Mouse (Mus musculus): ENCODE results near the gene Stx19. TPM values are rescaled to one million over a fixed set of nuclear protein-coding genes. Genes with fewer than 3 reads are reported as not detected.

Gene Stx19
- polyA plus RNA-seq, 1 experiment from 2014 or later = 0.63 TPM

DNA sequence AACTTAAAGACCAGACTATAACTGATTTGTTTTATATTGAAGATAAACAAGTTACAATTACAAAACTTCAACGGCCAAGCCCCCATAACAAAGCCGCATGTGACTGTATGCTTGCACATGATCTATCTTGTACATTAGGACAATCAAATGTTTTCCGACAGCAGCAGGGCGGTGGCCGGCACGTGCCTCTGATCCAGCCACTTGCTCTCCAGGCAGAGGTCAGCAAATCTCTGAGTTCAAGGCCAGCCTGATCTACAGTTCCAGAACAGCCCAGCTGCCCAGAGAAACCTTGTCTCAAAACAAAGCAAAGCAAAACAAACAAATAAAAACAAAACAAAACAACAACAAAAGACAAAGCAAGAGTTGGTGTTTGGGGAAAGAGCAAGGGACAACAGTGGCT lies 40.9 kb downstream of the Stx19 start:
- WGBS = 69% methylated on average over 6 of the region's 6 CpGs

DNA sequence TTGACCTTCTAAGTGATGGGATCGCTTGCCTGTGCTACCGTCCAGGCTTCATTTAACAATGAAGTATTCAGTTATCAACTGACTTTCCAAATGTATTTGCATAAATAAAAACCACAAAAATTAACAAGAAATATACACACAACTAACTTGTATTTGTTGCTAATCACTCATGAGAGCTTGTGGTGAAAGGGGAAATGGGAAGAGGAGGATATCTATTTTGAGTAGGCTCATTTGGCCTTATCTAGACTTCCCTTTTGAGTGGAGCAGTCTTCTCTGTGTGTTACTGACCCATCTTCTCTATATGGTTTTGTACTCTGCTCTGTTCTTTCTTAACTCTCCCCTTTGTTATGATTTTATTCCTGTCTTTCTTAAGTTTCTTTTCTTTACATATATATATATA lies 41.8 kb downstream of the Stx19 start:
- no peaks in the 10 kb centered on the region for H3K27me3 ChIP-seq (replicated peaks; ENCODE audit: control insufficient read depth, insufficient read depth, low read length)
- H3K9ac ChIP-seq (ENCODE audit: low read depth, low read length) = no peak overlapping the region
- H3K4me3 ChIP-seq (ENCODE audit: low read depth, low read length) = no peak overlapping the region
- H3K36me3 ChIP-seq (ENCODE audit: control insufficient read depth, insufficient read depth, low read length) = no peaks in the 10 kb centered on the region
- no peak overlapping the region for H3K27ac ChIP-seq (replicated peaks; ENCODE audit: low read depth, low read length)
- H3K4me1 ChIP-seq (ENCODE audit: control insufficient read depth, insufficient read depth, low read length) = peaks cover 3% of the 10 kb centered on the region; the same call in 1 of the 2 replicates
- WGBS = 82% methylated on average over 2 of the region's 2 CpGs
- no peak for DNase-seq (ENCODE audit: low spot score)
- no peaks in the 10 kb centered on the region for H3K9me3 ChIP-seq (ENCODE audit: control insufficient read depth, low read length)
- H3K4me2 ChIP-seq (ENCODE audit: low read depth, low read length) = no peak overlapping the region
- ATAC-seq (ENCODE audit: low read depth) = no peak

More for the DNA sequence above, 40.9 kb downstream of the Stx19 start:
- no peak overlapping the region for H3K4me3 ChIP-seq (ENCODE audit: low read depth, low read length)
- ATAC-seq (ENCODE audit: low read depth) (no peak), DNase-seq (ENCODE audit: low spot score) (no peak)
- peak overlapping the region; percentile 63 for H3K4me2 ChIP-seq (ENCODE audit: low read depth, low read length)
- H3K4me1 ChIP-seq (ENCODE audit: control insufficient read depth, insufficient read depth, low read length) = no peaks in the 10 kb centered on the region
- H3K9ac ChIP-seq (ENCODE audit: low read depth, low read length) = no peak overlapping the region
- H3K27me3 ChIP-seq (replicated peaks; ENCODE audit: control insufficient read depth, insufficient read depth, low read length) = no peaks in the 10 kb centered on the region
- no peaks in the 10 kb centered on the region for H3K9me3 ChIP-seq (ENCODE audit: control insufficient read depth, low read length)
- H3K36me3 ChIP-seq (ENCODE audit: control insufficient read depth, insufficient read depth, low read length) = no peaks in the 10 kb centered on the region
- H3K27ac ChIP-seq (replicated peaks; ENCODE audit: low read depth, low read length) = no peak overlapping the region

DNA sequence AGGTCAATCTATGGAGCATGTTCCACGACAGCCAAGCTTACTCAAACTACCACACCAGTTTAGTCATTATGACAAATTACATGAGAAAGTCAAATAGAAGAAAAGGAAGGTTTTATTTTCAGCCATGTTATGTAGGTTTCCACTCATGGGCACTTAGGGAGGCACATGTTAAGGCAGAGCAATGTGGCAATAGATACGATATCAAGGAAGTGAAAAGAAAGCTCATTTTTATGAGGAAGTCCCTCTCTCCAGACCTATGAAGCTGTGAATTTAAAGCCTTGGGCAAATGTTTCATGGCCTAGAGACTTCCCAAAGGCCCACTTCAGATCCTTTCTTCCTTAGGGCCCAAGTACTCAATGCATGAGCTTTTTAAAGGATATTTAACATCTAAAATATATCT lies 43.0 kb downstream of the Stx19 start:
- Histone ChIP-seq H3K36me3 (ENCODE audit: control insufficient read depth, insufficient read depth, low read length) (no peaks in the 10 kb centered on the region), H3K4me3 (ENCODE audit: low read depth, low read length) (no peak overlapping the region), H3K9me3 (ENCODE audit: control insufficient read depth, low read length) (no peaks in the 10 kb centered on the region), H3K4me2 (ENCODE audit: low read depth, low read length) (no peak overlapping the region), H3K27ac (replicated peaks; ENCODE audit: low read depth, low read length) (no peak overlapping the region), H3K4me1 (ENCODE audit: control insufficient read depth, insufficient read depth, low read length) (peaks cover 3% of the 10 kb centered on the region; the same call in 1 of the 2 replicates), H3K27me3 (replicated peaks; ENCODE audit: control insufficient read depth, insufficient read depth, low read length) (no peaks in the 10 kb centered on the region), H3K9ac (ENCODE audit: low read depth, low read length) (no peak overlapping the region)
- DNase-seq (ENCODE audit: low spot score) (no peak), ATAC-seq (ENCODE audit: low read depth) (no peak)
- 91% methylated on average over 2 of the region's 2 CpGs for WGBS

DNA sequence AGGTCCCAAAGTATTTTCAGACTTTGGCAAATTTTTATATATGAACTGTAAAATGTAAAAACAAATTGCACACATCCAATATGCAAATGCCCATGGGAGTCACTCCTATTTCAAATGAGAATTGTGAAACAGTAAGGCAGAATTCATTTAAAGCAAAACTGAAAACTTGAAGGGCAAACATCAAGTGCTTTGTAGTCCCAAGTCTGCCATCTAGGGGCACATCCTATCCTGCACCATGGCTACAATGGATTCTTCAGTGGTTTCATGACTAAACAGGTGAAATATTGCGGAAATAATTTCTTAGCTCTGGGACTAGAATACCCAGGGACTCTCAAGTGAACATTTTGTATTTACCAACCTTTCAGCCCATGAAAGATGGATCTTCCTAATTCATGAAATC lies 43.5 kb downstream of the Stx19 start:
- H3K9me3 ChIP-seq (ENCODE audit: control insufficient read depth, low read length) = no peaks in the 10 kb centered on the region
- no peak for DNase-seq (ENCODE audit: low spot score)
- H3K36me3 ChIP-seq (ENCODE audit: control insufficient read depth, insufficient read depth, low read length) = no peaks in the 10 kb centered on the region
- H3K27me3 ChIP-seq (replicated peaks; ENCODE audit: control insufficient read depth, insufficient read depth, low read length) = no peaks in the 10 kb centered on the region
- no peak overlapping the region for H3K4me3 ChIP-seq (ENCODE audit: low read depth, low read length)
- WGBS = 91% methylated on average over 1 of the region's 1 CpGs
- no peak for ATAC-seq (ENCODE audit: low read depth)
- no peak overlapping the region for H3K4me2 ChIP-seq (ENCODE audit: low read depth, low read length)
- peaks cover 3% of the 10 kb centered on the region; the same call in 1 of the 2 replicates for H3K4me1 ChIP-seq (ENCODE audit: control insufficient read depth, insufficient read depth, low read length)
- H3K9ac ChIP-seq (ENCODE audit: low read depth, low read length) = no peak overlapping the region
- no peak overlapping the region for H3K27ac ChIP-seq (replicated peaks; ENCODE audit: low read depth, low read length)

DNA sequence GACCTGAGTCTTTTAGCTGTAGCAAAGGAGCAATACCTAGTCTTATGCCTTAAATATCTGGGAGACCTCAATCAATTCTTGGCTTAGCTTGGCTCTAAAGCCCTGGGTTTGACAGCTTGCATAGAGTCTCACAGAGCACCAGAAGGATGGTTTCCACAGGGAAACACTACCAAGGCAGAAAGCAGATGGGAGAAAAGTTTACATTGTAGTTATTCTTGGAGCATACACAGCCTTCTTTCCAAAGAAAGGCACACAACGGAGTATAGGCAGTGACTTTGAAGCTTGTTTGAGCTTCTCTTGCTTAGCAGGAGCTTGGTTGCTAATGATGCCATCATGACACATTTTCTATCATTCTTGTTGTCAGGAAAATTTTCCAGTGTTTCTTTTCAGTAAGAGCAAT lies 45.7 kb downstream of the Stx19 start:
- H3K27me3 ChIP-seq (replicated peaks; ENCODE audit: control insufficient read depth, insufficient read depth, low read length) = no peaks in the 10 kb centered on the region
- no peak overlapping the region for H3K4me2 ChIP-seq (ENCODE audit: low read depth, low read length)
- no peak overlapping the region for H3K9ac ChIP-seq (ENCODE audit: low read depth, low read length)
- peaks cover 3% of the 10 kb centered on the region; the same call in 1 of the 2 replicates for H3K4me1 ChIP-seq (ENCODE audit: control insufficient read depth, insufficient read depth, low read length)
- 80% methylated on average over 1 of the region's 1 CpGs for WGBS
- no peak overlapping the region for H3K4me3 ChIP-seq (ENCODE audit: low read depth, low read length)
- ATAC-seq (ENCODE audit: low read depth) = no peak
- no peaks in the 10 kb centered on the region for H3K9me3 ChIP-seq (ENCODE audit: control insufficient read depth, low read length)
- H3K36me3 ChIP-seq (ENCODE audit: control insufficient read depth, insufficient read depth, low read length) = no peaks in the 10 kb centered on the region
- DNase-seq (ENCODE audit: low spot score) = no peak
- H3K27ac ChIP-seq (replicated peaks; ENCODE audit: low read depth, low read length) = no peak overlapping the region

DNA sequence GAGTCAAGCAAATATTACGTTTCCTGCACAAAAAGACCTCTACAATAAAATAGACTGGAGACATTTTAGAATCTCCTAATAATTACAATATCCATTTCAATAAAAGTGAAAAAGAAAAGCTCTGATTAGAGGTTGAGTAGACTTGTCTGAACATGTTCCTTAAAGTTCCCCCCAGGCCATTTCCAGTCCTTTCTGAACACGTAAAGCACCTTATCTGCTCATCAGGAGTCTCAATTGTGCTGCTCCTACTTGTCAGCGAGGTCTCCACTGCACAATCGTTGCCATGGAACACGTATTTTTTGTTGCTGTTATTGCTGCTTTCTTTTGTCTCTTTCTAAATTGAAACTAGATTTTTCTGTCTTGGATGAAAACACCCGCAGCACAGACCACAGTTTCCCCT lies 47.0 kb downstream of the Stx19 start:
- H3K9ac ChIP-seq (ENCODE audit: low read depth, low read length) = no peak overlapping the region
- no peaks in the 10 kb centered on the region for H3K27me3 ChIP-seq (replicated peaks; ENCODE audit: control insufficient read depth, insufficient read depth, low read length)
- H3K4me1 ChIP-seq (ENCODE audit: control insufficient read depth, insufficient read depth, low read length) = peaks cover 3% of the 10 kb centered on the region; the same call in 1 of the 2 replicates
- H3K9me3 ChIP-seq (ENCODE audit: control insufficient read depth, low read length) = no peaks in the 10 kb centered on the region
- 69% methylated on average over 6 of the region's 6 CpGs for WGBS
- H3K4me2 ChIP-seq (ENCODE audit: low read depth, low read length) = no peak overlapping the region
- H3K36me3 ChIP-seq (ENCODE audit: control insufficient read depth, insufficient read depth, low read length) = no peaks in the 10 kb centered on the region
- H3K4me3 ChIP-seq (ENCODE audit: low read depth, low read length) = no peak overlapping the region
- H3K27ac ChIP-seq (replicated peaks; ENCODE audit: low read depth, low read length) = no peak overlapping the region
- DNase-seq (ENCODE audit: low spot score) (no peak), ATAC-seq (ENCODE audit: low read depth) (no peak)

DNA sequence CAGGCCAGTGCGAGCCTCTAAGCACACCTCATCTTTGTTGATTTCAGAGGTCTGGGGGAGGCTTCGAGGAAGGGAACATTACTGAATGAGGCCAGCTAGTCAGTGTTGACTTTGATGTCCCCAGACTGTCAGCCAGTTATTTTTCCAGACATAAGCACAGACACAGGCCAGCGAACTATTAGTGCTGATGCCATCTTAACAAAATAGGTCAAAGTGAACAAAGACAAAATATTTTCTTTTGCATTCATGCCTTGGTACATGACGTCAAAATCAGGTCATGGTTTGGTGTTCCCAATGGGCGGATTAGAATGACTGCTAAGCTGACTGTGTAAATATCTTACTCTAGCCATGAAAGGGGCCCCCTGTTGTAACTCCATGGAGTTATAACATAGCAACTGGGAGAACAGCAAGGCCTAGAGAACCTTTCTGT lies 58.2 kb downstream of the Stx19 start:
- Histone ChIP-seq H3K4me1 (ENCODE audit: control insufficient read depth, insufficient read depth, low read length) (0 out of 2 replicates have a peak, but pooled peaks cover 3% of the 10 kb centered on the region), H3K9ac (ENCODE audit: low read depth, low read length) (no peak overlapping the region), H3K27ac (replicated peaks; ENCODE audit: low read depth, low read length) (no peak overlapping the region), H3K4me3 (ENCODE audit: low read depth, low read length) (no peak overlapping the region), H3K36me3 (ENCODE audit: control insufficient read depth, insufficient read depth, low read length) (no peaks in the 10 kb centered on the region), H3K9me3 (ENCODE audit: control insufficient read depth, low read length) (0 out of 2 replicates have a peak, but pooled peaks cover 6% of the 10 kb centered on the region), H3K4me2 (ENCODE audit: low read depth, low read length) (no peak overlapping the region), H3K27me3 (replicated peaks; ENCODE audit: control insufficient read depth, insufficient read depth, low read length) (no peaks in the 10 kb centered on the region)
- WGBS = 61% methylated on average over 5 of the region's 5 CpGs
- DNase-seq (ENCODE audit: low spot score) = no peak
- no peak for ATAC-seq (ENCODE audit: low read depth)

DNA sequence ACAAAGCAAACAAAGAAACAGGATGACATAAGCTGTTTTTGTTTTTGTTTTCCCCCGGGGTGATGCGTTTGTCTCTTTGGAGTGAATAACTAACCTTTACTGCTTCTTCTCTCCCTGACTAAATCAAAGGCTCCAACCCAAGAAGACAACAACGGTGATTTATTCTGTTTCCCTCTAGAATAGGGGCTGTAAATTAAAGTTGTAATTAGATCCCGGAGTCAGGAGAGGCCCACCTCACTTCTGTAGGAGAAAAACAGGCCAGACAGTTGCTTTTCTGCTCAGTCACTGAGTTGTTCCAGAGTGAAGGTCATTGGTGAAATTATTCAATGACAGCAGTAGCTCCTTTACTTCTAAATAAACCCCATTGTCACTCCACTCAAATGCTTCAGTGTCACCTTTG lies 58.7 kb downstream of the Stx19 start:
- no peak overlapping the region for H3K4me3 ChIP-seq (ENCODE audit: low read depth, low read length)
- no peaks in the 10 kb centered on the region for H3K36me3 ChIP-seq (ENCODE audit: control insufficient read depth, insufficient read depth, low read length)
- H3K4me1 ChIP-seq (ENCODE audit: control insufficient read depth, insufficient read depth, low read length) = 0 out of 2 replicates have a peak, but pooled peaks cover 3% of the 10 kb centered on the region
- H3K27me3 ChIP-seq (replicated peaks; ENCODE audit: control insufficient read depth, insufficient read depth, low read length) = no peaks in the 10 kb centered on the region
- 0 out of 2 replicates have a peak, but pooled peaks cover 6% of the 10 kb centered on the region for H3K9me3 ChIP-seq (ENCODE audit: control insufficient read depth, low read length)
- WGBS = 61% methylated on average over 4 of the region's 4 CpGs
- no peak overlapping the region for H3K9ac ChIP-seq (ENCODE audit: low read depth, low read length)
- no peak overlapping the region for H3K4me2 ChIP-seq (ENCODE audit: low read depth, low read length)
- H3K27ac ChIP-seq (replicated peaks; ENCODE audit: low read depth, low read length) = no peak overlapping the region
- DNase-seq (ENCODE audit: low spot score) = no peak
- ATAC-seq (ENCODE audit: low read depth) = no peak

Measured in embryonic facial prominence, embryonic 14.5 days (tissue).